Mouse (Mus musculus) liver, embryonic 14.5 days (tissue): ENCODE data around the gene Cep41.

Source experiments
- CTCF ChIP-seq: IDR thresholded peaks from 2 replicates; pipeline ENCODE4 v1.5.1; 2016; ENCODE audit warnings: antibody characterized with exemption, low read depth, control low read depth
- EP300 ChIP-seq: IDR thresholded peaks from 2 replicates; pipeline ENCODE4 v1.6.1; 2016; ENCODE audit warnings: antibody characterized with exemption, low read depth

DNA sequence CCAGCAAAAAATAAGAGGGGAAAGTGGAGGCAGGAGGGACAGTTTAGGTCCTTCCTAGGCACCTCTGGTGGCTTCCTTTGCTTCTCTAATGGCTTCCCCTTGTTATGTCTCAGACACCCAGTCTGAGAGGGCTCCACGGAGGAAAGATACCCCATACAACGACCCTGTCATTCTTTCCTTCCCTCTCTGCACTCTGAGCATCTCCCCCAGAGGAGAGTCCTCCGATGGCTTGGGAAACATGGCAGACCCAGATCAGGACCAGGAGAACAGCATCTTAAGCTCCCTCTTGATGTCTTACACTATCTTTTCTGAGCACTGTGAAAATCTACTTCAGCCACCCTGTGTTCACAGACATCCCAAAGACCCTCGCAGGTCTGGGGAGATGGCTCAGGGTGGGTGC, 77.8 kb downstream of the Cep41 start:
- TF ChIP-seq CTCF, result no peak
- TF ChIP-seq EP300, result no peak
